Mouse (Mus musculus): ENCODE measurements around the gene Gramd1a. TPM values are rescaled to one million over a fixed set of nuclear protein-coding genes. Genes with fewer than 3 reads are reported as not detected.
A peak's percentile ranks its signal among the peaks of the same experiment; 100 is the strongest.

Gramd1a gene
- polyA plus RNA-seq, 1 experiment from 2014 or later: 277 TPM

DNA sequence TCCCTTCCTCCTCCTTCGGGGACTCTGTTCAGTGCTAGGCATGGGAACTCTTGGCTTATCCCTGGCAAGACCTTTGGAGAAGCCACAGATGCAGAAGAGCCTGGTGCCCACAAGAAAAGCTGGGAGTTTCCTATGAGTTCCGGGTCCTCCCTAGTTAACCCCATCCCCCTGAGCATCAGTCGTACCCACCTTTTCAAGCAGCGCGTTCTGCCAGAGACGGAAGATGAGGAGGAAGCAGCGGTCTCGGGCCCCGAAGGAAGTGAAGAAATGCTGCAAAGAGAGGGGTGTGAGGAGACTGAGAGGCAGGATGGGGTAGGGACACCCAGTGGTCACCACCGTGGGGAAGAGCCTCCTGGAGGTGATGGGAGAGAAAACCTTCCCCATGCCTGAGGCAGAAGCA, 14.8 kb downstream of the Gramd1a start:
- H3K36me3 ChIP-seq (ENCODE audit: control insufficient read depth, insufficient read depth): peaks cover 72% of the 10 kb centered on the region
- H3K27ac ChIP-seq (ENCODE audit: low read length): no peak overlapping the region
- H3K9me3 ChIP-seq (ENCODE audit: control insufficient read depth, low read length): no peaks in the 10 kb centered on the region
- no peaks in the 10 kb centered on the region for H3K27me3 ChIP-seq (replicated peaks; ENCODE audit: control insufficient read depth, insufficient read depth, low read length)
- no peak overlapping the region for H3K4me2 ChIP-seq (ENCODE audit: low read length)
- 95% methylated on average over 10 of the region's 10 CpGs for WGBS
- H3K4me3 ChIP-seq (replicated peaks; ENCODE audit: low read length): no peak overlapping the region
- H3K4me1 ChIP-seq (replicated peaks; ENCODE audit: control insufficient read depth, insufficient read depth, low read length): no peaks in the 10 kb centered on the region
- ATAC-seq: no peak
- no peak overlapping the region for H3K9ac ChIP-seq (replicated peaks; ENCODE audit: low read depth, low read length)

DNA sequence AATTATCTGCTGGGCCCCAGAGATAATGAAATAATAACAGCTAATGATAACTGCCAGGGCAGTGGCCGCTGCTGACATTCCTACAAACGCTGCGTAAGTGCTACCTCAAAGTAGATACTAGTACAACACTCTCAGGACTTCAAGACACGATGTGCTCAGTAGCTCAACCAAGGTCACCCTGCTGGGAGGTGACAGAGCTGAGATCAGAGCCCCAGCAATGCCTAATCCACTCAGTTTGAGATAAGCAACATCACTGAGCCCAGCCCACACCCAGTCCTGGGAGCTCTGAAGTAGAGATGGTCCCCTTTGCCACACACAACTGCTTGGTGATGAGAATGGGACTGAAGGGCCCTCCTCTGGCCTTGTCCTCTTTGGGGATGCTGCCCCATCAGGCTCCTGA, 15.4 kb downstream of the Gramd1a start:
- ATAC-seq: no peak
- Histone ChIP-seq H3K4me2 (ENCODE audit: low read length) (no peak overlapping the region), H3K9me3 (ENCODE audit: control insufficient read depth, low read length) (no peaks in the 10 kb centered on the region), H3K27me3 (replicated peaks; ENCODE audit: control insufficient read depth, insufficient read depth, low read length) (no peaks in the 10 kb centered on the region), H3K9ac (replicated peaks; ENCODE audit: low read depth, low read length) (no peak overlapping the region), H3K36me3 (ENCODE audit: control insufficient read depth, insufficient read depth) (peaks cover 77% of the 10 kb centered on the region), H3K4me3 (replicated peaks; ENCODE audit: low read length) (no peak overlapping the region), H3K27ac (ENCODE audit: low read length) (no peak overlapping the region), H3K4me1 (replicated peaks; ENCODE audit: control insufficient read depth, insufficient read depth, low read length) (no peaks in the 10 kb centered on the region)
- 91% methylated on average over 4 of the region's 4 CpGs for WGBS

DNA sequence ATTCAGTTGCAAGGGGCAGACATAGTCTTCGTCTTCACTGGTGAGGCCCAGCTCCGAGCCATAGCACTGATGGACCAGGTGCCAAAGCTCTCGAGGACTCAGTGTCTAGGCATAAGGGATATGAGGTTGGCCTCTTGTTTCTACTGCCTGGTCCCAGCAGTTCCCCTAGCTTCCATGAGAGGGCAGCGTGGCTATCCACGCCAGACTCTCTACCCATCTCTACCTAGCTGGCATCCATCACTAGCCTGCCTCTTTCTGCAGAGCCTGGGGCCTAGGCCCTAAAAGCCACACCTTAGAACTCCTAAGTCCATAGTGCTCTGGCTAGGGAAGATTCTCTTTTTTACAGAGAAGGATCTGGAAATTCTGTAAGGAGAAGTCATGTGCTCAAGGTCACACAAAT, 15.9 kb downstream of the Gramd1a start:
- ATAC-seq: peak; percentile 37; the same call in 1 of the 2 replicates
- Histone ChIP-seq H3K9ac (replicated peaks; ENCODE audit: low read depth, low read length) (no peak overlapping the region), H3K9me3 (ENCODE audit: control insufficient read depth, low read length) (no peaks in the 10 kb centered on the region), H3K27me3 (replicated peaks; ENCODE audit: control insufficient read depth, insufficient read depth, low read length) (no peaks in the 10 kb centered on the region), H3K4me3 (replicated peaks; ENCODE audit: low read length) (no peak overlapping the region), H3K36me3 (ENCODE audit: control insufficient read depth, insufficient read depth) (peaks cover 82% of the 10 kb centered on the region), H3K27ac (ENCODE audit: low read length) (no peak overlapping the region), H3K4me2 (ENCODE audit: low read length) (no peak overlapping the region), H3K4me1 (replicated peaks; ENCODE audit: control insufficient read depth, insufficient read depth, low read length) (no peaks in the 10 kb centered on the region)
- WGBS: 61% methylated on average over 5 of the region's 5 CpGs

DNA sequence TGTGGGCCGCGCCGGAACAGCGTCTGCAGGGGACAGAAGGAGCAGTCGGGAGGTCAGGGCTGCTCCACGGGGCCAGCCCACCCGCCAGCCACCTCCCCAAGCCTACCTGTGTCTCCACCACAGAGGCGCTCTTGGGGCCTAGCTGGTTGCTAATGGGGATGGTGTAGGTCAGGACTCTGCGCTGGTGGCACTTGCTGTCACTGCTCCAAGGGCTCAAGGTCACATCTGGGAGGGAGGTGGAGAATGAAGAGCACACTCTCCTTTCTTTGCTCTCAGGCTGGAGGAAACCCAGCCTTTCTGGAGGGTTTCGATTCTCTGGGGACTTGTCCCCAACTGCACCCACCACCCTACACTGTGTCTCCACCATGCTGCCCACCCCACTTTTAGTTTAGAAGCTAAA, 20.0 kb downstream of the Gramd1a start:
- H3K4me3 ChIP-seq (replicated peaks; ENCODE audit: low read length): no peak overlapping the region
- H3K27me3 ChIP-seq (replicated peaks; ENCODE audit: control insufficient read depth, insufficient read depth, low read length): no peaks in the 10 kb centered on the region
- H3K4me2 ChIP-seq (ENCODE audit: low read length): no peak overlapping the region
- no peak for ATAC-seq
- peaks cover 96% of the 10 kb centered on the region for H3K36me3 ChIP-seq (ENCODE audit: control insufficient read depth, insufficient read depth)
- H3K9me3 ChIP-seq (ENCODE audit: control insufficient read depth, low read length): no peaks in the 10 kb centered on the region
- no peak overlapping the region for H3K9ac ChIP-seq (replicated peaks; ENCODE audit: low read depth, low read length)
- no peak overlapping the region for H3K27ac ChIP-seq (ENCODE audit: low read length)
- WGBS: 94% methylated on average over 10 of the region's 10 CpGs
- no peaks in the 10 kb centered on the region for H3K4me1 ChIP-seq (replicated peaks; ENCODE audit: control insufficient read depth, insufficient read depth, low read length)

DNA sequence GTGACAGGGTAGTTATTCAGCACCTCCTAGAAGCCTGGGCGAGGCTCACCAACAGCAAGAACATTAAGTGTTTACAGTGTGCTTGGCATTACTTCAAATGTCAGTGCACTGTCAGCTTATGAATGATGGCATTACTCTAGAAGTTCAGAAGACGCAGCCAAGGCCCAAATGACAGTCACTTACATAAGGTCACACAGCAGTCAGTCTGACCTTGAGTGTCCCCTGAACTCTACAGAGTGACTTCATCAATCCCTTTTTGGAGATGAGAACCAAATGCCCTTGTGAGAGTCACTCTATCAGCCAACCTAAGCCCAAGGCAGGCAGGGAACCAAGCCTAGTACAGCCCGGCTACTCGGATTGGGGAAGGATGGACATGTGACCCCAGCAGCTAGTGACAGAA, 23.8 kb downstream of the Gramd1a start:
- Histone ChIP-seq H3K9me3 (ENCODE audit: control insufficient read depth, low read length) (no peaks in the 10 kb centered on the region), H3K36me3 (ENCODE audit: control insufficient read depth, insufficient read depth) (peaks cover 83% of the 10 kb centered on the region), H3K4me3 (replicated peaks; ENCODE audit: low read length) (no peak overlapping the region), H3K4me2 (ENCODE audit: low read length) (no peak overlapping the region), H3K4me1 (replicated peaks; ENCODE audit: control insufficient read depth, insufficient read depth, low read length) (peaks cover 3% of the 10 kb centered on the region), H3K27me3 (replicated peaks; ENCODE audit: control insufficient read depth, insufficient read depth, low read length) (peaks cover 6% of the 10 kb centered on the region; the same call in 1 of the 2 replicates), H3K9ac (replicated peaks; ENCODE audit: low read depth, low read length) (no peak overlapping the region), H3K27ac (ENCODE audit: low read length) (no peak overlapping the region)
- WGBS: 95% methylated on average over 4 of the region's 4 CpGs
- ATAC-seq: no peak

DNA sequence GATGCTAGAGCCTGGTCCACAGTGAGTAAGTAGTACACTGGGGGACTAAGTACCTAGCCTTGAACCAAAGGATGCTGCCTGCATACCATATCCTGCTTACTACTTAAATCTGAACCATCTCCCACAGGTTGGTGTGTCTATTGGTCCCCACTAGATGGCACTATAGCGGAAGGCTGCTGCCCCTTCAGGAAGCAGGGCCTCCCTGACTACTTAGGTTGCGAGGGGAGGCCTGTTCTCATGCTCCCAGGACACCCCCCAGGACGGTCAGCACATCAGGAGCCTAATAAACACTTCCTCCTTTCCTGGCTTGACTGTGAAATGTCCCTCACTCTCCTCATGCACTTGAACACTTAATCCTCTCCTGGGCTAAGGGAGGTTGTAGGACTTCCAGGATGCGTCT, 24.9 kb downstream of the Gramd1a start:
- Histone ChIP-seq H3K9ac (replicated peaks; ENCODE audit: low read depth, low read length) (no peak overlapping the region), H3K9me3 (ENCODE audit: control insufficient read depth, low read length) (no peaks in the 10 kb centered on the region), H3K36me3 (ENCODE audit: control insufficient read depth, insufficient read depth) (peaks cover 73% of the 10 kb centered on the region), H3K4me2 (ENCODE audit: low read length) (no peak overlapping the region), H3K4me1 (replicated peaks; ENCODE audit: control insufficient read depth, insufficient read depth, low read length) (peaks cover 12% of the 10 kb centered on the region), H3K27ac (ENCODE audit: low read length) (no peak overlapping the region), H3K4me3 (replicated peaks; ENCODE audit: low read length) (no peak overlapping the region), H3K27me3 (replicated peaks; ENCODE audit: control insufficient read depth, insufficient read depth, low read length) (peaks cover 13% of the 10 kb centered on the region)
- 32% methylated on average over 4 of the region's 4 CpGs for WGBS
- 0 out of 2 replicates have a peak, but pooled peaks have one; percentile 15 for ATAC-seq

DNA sequence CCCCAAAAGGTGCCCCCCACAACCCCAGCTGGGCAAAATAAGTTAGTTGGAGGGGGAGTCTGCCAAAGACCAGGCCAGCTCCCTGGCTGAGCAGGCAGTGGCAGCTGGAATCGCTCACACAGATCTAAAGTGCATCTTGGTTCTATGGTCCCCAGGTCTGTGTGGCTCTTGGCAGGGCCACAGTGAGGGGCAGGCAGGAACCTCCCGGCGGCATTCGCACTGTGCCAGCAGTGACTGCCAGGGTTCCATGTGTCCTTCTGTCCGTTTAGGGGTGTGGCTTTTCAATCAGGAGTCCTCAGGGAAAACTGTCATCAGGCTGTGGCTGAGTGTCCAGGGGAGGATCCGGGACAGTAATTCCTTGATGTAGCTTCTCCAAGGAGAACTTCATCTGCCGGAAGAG, 25.5 kb downstream of the Gramd1a start:
- H3K4me2 ChIP-seq (ENCODE audit: low read length): no peak overlapping the region
- ATAC-seq: no peak
- H3K4me3 ChIP-seq (replicated peaks; ENCODE audit: low read length): no peak overlapping the region
- peaks cover 67% of the 10 kb centered on the region for H3K36me3 ChIP-seq (ENCODE audit: control insufficient read depth, insufficient read depth)
- WGBS: 93% methylated on average over 7 of the region's 7 CpGs
- H3K9ac ChIP-seq (replicated peaks; ENCODE audit: low read depth, low read length): no peak overlapping the region
- H3K4me1 ChIP-seq (replicated peaks; ENCODE audit: control insufficient read depth, insufficient read depth, low read length): peaks cover 12% of the 10 kb centered on the region
- peaks cover 19% of the 10 kb centered on the region for H3K27me3 ChIP-seq (replicated peaks; ENCODE audit: control insufficient read depth, insufficient read depth, low read length)
- no peak overlapping the region for H3K27ac ChIP-seq (ENCODE audit: low read length)
- no peaks in the 10 kb centered on the region for H3K9me3 ChIP-seq (ENCODE audit: control insufficient read depth, low read length)

DNA sequence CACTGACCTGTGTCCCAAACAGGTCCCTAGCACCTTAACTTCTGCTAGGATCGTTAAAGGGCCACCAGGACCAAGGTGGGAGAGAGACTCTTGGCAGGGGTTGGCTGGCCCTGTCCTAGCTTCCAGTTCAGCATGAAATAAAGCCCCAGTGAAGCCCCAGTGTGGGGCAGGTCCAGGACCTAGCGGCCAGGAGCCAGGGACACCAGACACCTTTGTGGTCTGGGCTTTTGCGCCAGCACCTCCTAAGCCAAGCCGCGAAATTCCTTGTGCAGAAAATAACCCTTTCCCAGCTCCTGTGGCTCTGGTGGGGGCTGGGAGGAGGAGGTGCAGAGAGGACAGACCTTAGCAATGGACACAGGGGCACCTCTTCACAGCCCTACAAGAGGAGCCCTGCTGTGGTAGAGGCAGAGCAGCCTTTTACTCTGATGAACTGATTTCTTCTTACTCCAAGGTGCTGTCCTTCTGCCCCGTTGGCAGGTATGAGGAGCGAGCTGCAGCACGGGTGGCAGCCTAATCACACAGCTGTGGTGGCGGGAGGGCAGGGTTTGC, 27.5 kb downstream of the Gramd1a start:
- WGBS: 66% methylated on average over 9 of the region's 9 CpGs
- no peak overlapping the region for H3K9ac ChIP-seq (replicated peaks; ENCODE audit: low read depth, low read length)

DNA sequence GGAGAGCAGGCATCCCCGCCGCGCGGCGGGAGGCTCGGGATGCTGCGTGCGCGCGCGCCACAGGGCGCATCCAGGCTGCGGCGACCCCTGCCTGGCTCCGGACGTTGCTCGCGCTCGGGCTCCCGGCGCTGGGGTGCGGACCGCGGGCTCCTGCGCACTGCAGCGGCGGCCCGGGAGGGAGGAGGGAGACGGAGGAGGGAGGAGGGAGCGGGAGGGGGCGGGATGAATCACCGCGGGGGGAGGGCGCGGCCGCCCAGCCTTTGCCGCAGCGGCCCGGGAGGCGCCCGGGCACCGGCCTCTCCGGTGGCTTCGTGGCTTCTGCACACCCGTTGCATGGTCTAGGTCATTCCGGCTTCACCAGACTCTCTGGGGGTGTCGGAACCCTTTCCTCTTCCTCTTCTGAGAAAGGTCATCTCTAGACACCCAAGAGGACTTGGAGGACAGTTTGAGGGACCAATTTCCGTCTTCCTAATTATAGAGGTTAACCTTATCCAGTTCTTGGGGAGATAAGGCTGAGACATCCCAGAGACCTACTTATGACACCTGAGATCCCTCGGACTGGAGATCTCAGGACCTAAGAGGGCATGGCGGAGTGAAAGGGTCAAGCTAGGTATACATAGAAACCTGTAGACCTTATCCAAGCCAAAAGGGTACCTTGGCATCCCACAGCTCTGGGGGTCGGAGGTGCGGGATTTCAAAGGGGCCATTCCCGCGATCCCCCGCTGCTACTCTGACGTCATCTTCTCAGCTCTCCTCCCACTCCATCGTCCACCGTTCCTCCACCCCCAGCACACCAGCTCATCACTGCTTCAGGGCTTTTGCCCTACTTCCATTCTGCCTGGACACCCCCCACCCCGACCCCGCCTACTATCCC, 28.6 kb downstream of the Gramd1a start, which contains the start of gene Scn1b:
Gene Scn1b (minus strand): TSS at position 153 of the 874 bp plus-strand sequence.
- H3K4me3 ChIP-seq (replicated peaks; ENCODE audit: low read length): peak within 1 kb of the TSS; percentile 56
- H3K27me3 ChIP-seq (replicated peaks; ENCODE audit: control insufficient read depth, insufficient read depth, low read length): peaks cover 27% of the 10 kb centered on the region
- peaks cover 36% of the 10 kb centered on the region for H3K36me3 ChIP-seq (ENCODE audit: control insufficient read depth, insufficient read depth)
- ATAC-seq: peak; percentile 42
- peak within 1 kb of the TSS; percentile 71 for H3K9ac ChIP-seq (replicated peaks; ENCODE audit: low read depth, low read length)
- 4% methylated on average over 38 of the region's 60 CpGs for WGBS
- peaks cover 12% of the 10 kb centered on the region for H3K4me1 ChIP-seq (replicated peaks; ENCODE audit: control insufficient read depth, insufficient read depth, low read length)
- no peaks in the 10 kb centered on the region for H3K9me3 ChIP-seq (ENCODE audit: control insufficient read depth, low read length)
- H3K4me2 ChIP-seq (ENCODE audit: low read length): peak within 1 kb of the TSS; percentile 84
- no peak within 1 kb of the TSS for H3K27ac ChIP-seq (ENCODE audit: low read length)

More for the DNA sequence above, 27.5 kb downstream of the Gramd1a start:
- no peak for ATAC-seq
- peaks cover 27% of the 10 kb centered on the region for H3K27me3 ChIP-seq (replicated peaks; ENCODE audit: control insufficient read depth, insufficient read depth, low read length)
- no peak overlapping the region for H3K4me2 ChIP-seq (ENCODE audit: low read length)
- H3K4me3 ChIP-seq (replicated peaks; ENCODE audit: low read length): no peak overlapping the region
- H3K9me3 ChIP-seq (ENCODE audit: control insufficient read depth, low read length): no peaks in the 10 kb centered on the region
- peaks cover 48% of the 10 kb centered on the region for H3K36me3 ChIP-seq (ENCODE audit: control insufficient read depth, insufficient read depth)
- H3K4me1 ChIP-seq (replicated peaks; ENCODE audit: control insufficient read depth, insufficient read depth, low read length): peaks cover 12% of the 10 kb centered on the region
- no peak overlapping the region for H3K27ac ChIP-seq (ENCODE audit: low read length)

Measured in forebrain, embryonic 16.5 days (tissue).